Mouse (Mus musculus) liver, postnatal 0 days (tissue): ENCODE results near the gene Heatr5b.

Experiments used
- CTCF ChIP-seq: sonication (generic); IDR thresholded peaks from 2 replicates; pipeline ENCODE4 v1.5.1; 2016; ENCODE audit warnings: antibody characterized with exemption, low read depth
- EP300 ChIP-seq: IDR thresholded peaks from 2 replicates; pipeline ENCODE4 v1.6.1; 2016; ENCODE audit warnings: antibody characterized with exemption, low read depth, mild to moderate bottlenecking

DNA sequence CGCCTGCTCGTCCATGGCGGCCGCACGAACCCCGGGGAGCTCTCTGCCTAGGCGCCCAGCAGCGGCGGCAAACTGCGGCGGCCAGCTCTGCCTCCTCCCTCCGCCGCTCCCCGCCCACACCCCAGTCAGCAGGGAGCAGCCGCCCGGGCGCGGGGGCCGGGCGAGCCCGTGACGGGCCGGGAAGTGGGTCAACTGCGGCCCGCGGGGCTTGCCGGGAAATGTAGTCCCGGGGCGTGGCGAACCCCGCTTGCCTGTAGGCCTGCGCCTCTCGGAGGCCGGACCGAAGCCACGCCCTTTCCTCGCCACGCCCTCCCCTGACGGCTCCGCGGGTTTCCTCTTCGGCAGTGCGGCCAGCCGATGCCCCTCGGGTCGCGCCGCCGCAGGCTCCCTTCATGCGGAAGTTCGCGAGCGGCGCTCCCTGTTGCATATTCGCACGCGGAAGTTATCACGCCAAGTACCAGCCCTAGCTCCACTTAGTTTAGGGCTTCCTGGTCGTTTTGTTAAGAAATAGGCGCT, 98.6 kb downstream of the Heatr5b start:
- TF ChIP-seq CTCF, result no peak
- TF ChIP-seq EP300, result no peak
